Mouse (Mus musculus) left cerebral cortex, adult 11 months (tissue): ENCODE data around the gene Arhgap27.

Source experiments
- DNase-seq: peaks from one replicate; pipeline ENCODE4 v3.0.0; 2022; ENCODE audit warnings: low spot score

The Arhgap27 gene

DNA sequence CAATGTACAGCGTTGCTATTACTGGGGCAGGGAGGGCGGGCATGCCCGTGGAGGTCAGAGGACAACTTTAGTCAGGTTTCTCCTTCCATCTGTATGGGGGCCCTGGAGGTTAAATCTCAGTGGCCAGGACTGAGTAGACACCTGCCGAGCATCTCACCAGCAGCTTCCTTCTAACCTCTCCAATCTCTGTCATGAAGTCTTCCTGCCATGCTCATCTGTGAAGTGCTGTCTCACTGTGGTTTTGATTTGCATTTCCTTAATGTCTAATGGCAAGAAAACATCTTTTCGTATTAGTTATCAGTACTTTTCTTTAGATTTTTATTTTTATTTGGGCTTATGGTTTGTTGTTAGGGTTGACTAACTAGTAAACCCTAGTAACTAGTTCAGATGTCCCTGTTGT is 17.0 kb upstream of the Arhgap27 start:
- DNase-seq = no peak

GRCm38 (mm10) chr11:103378341-103378740 is 14.8 kb upstream of the Arhgap27 start:
- DNase-seq = no peak

- DNase-seq = no peak
These were observed 12.3 kb upstream of the Arhgap27 start for GRCm38 (mm10) chr11:103375772-103376171.

- DNase-seq = no peak
These were observed 11.8 kb upstream of the Arhgap27 start for GRCm38 (mm10) chr11:103375258-103375657.

- DNase-seq = no peak
These were observed 10.4 kb upstream of the Arhgap27 start for GRCm38 (mm10) chr11:103373922-103374321.

DNA sequence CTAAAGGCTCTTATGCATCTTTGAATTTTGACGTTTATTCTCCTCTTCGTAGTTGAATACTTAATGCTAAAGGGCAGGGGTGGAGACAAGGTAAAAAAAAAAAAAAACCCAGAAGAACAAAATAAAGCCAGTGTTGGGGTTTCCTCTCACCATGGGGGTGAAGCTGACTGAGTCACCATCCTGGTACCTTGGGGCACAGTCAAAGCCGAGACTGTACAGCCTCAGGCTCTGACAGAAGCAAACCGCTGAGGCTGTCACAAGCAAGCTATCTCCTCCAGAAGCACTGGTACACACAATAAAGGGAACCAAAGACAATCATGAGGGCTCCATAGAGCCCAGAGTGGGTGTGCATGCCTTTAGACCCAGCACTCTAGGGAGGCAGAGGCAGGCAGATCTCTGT is 9.1 kb upstream of the Arhgap27 start:
- DNase-seq = no peak

DNA sequence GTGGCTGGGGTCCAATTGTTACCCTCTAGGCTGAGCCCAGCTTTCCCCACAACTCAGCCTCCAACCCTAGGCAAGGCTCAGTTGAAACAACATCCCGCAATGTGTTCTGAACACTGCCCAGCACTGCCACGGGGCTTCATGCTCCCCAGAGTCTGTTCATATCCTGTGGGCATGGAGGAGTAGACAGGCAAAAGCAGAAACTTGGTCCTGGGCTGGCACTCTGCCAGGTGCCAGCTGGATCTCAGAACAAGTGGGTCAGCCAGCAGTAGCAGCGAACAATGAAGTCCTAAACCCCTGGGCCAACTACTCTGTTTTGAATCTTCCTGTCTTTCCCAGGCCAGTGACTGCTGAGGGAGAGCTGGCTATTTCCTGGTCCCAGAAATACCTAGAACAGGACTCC is 8.6 kb upstream of the Arhgap27 start:
- DNase-seq = no peak

DNA sequence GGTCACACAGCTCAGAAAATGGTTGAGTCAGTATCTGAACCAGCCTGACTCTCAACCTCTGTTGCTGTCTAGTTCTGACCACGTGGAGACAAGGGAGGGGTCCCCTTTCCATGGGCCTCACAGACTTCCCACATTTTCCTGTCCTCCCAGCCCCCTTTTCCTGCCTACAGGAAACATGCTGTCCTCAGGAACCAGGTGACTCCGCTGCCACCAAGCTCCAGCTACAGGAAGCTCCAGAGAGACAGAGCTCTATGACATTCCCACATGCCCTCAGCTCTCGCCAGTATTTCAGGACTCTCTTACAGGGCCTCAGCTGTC is 7.7 kb upstream of the Arhgap27 start:
- DNase-seq = no peak

- no peak for DNase-seq
These were observed 7.1 kb upstream of the Arhgap27 start for GRCm38 (mm10) chr11:103370397-103371221.

DNA sequence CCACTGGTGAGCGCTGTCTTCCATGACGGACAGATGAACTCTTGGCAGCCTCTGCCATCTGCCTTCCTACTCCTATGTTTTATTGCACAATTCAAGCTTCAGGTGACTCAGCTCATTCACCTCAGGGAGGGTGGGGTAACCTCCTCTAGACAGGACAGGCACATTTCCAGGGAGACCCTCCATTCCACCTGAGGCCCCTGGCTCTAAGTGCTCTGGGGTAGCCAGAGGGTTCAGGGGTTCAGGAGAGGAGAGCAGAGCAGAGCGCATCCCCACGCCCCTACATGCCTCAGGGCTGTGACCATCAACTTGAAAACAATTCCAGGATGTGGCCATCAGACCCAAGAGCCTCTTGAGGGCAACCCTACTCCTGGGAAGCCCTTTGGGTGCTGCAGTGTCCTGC is 2.0 kb upstream of the Arhgap27 start:
- DNase-seq = no peak

DNA sequence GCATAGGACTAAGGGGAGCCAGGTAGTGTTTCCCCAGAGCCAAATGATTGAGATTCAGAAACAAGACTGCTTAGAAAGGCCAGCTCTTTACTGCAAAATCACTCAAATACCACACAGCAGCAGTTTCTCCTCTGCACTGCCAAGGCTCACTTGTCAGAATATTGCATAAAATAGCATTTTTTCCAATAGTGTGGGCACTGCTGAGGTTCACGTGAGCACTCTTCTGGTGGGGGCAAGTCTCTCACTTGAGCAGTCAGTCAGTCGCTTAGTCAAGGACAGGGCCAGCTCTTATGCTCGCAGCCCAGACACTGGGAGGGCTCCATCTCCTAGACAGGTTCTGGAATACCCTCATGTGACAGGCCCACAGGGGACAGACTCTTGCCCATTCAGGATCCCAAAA is 1.5 kb upstream of the Arhgap27 start:
- DNase-seq = no peak

DNA sequence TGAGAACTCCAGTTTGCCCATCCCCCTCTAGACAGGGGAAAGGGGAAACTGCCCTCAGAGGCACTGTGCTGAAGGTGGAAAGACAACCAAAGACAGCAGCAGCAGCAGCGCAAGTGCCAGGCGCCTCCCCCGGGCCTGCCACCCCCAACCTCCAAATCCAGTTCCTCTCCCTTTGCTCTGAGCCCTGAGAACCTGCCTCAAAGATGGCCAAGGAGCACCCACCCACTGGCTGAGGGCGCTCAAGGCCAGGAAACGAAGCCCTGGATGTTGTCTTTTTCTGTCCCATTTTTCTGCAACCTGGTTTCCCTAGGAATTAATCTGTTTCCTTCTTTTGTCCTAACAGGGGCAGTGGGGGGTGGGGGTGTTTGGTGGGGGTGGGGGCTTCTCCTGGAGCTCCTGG is 843 bp upstream of the Arhgap27 start:
- DNase-seq = no peak

DNA sequence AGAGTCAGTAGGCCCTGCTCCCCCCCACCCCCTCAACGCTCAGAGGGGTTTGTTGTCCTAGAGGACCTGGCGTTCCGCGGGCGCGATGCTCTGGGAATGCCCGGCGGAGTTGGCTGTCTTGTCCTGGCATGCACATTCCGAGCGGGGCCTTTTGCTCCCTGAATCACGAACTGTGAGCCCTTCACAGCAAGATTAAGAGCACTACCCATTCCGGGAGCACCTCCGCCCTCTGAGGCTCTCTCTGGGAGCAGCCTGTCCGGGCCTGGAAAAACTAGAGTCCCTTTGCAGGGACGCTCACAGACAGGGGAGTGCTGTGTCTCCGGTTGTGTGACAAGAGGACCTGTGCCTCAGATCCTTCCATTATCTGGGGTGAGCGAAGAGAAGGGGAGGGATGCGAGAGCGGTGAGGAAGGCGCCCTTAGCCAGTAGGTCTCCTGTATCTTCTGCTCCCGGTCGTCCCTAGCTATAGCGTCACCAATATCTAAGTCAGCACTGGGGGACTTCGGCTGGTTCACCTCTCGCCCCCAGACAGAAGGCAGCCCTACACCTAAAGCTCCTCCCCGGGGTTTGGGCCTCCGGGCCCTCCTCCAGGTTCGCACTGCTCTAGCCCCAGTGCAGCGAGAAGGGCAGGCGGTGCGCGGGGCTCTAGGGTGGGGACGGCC is 841 bp downstream of the Arhgap27 start:
- no peak for DNase-seq

GRCm38 (mm10) chr11:103362054-103362432 is 1.4 kb downstream of the Arhgap27 start:
- DNase-seq = no peak

- DNase-seq = no peak
These were observed 2.0 kb downstream of the Arhgap27 start for GRCm38 (mm10) chr11:103361396-103362053.

DNA sequence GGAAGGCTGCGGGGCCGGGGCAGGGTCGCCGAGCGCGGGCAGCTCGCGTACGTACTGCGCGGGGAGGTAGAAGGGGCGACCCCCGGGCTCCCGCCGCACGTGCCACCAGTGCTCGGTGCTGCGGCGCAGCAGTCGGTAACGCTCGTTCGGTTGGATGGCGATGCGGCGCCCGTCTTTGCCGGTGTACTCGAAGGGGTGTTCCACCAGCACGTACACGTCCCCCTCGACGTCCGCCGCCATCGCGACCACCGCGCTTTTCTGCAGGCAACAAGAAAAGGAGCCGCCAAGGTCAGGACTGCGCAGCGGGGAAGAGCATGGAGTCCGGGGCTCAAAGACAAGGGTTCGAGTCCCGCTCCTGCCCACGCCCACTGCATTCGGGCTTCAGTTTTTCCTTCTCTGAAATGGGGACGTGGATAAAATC is 2.8 kb downstream of the Arhgap27 start:
- DNase-seq = no peak

DNA sequence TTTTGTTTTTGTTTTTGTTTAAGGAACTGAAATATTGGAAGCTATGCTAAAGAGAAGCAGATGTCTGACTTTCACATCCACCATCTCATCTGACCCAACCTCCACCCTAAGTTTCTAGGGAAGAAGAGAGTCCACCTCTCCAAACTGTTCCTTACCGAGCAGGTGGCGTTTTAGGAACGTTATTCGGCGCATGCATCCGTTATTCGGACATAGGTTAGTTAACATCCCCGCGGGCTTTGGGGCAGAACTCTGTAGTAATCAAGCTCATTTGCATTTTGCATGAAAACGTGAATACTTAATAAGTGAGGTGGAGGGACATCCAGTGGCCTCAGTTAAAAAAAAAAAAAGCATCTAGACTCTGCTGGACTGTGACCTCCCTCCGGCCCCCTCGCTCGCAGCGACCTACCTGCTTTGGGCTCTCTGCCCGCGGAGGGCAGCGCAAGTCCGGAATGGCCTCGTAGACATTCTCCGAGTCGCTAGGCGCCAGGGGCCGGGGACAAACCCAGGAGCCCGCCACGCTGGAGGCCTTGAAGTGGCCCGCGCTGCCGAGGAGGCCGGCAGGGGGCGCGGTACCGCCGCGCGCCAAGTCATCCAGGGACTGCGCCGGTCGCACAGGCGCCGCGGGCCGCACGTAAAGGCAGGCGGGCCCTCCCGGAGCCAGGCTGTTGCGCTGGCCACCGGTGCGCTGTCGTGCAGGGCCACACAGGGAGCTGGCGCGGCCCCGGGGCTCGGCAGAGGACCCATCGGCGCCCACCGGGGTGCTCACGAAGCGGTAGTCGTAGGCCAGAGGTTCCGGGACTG is 3.5 kb downstream of the Arhgap27 start:
- peak; percentile 79 for DNase-seq

- DNase-seq = no peak
These were observed 4.4 kb downstream of the Arhgap27 start for GRCm38 (mm10) chr11:103359122-103359521.

DNA sequence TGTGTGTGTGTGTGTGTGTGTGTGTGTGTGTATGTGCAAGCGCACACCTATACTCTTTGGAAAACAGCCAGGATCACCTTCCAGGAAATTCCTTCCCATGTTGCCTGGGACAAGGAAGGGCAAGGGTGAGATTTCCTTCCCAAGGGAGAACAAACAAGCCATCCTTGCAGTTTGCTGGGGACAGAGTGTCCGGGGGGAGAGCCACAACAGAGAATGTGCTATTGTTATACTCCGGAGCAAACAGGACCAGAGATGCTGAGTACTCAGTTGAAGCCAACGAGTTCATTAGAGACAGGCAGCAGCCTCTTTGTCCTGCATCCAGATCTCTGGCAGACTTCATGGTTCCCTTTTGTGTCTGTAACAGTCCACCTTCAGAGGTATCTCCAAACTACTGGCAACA is 5.2 kb downstream of the Arhgap27 start:
- DNase-seq = no peak

GRCm38 (mm10) chr11:103357710-103358109 is 5.8 kb downstream of the Arhgap27 start:
- no peak for DNase-seq

GRCm38 (mm10) chr11:103356938-103357670 is 6.4 kb downstream of the Arhgap27 start:
- DNase-seq = no peak
